Mouse (Mus musculus) CD4-positive helper T cell, adult 2 months (primary cell): ENCODE results near the gene Rcor2.

Experiments
- DNase-seq: peaks from one replicate; pipeline ENCODE4 v3.0.0-alpha.2; 2012; ENCODE audit warnings: low read depth, missing footprints, low spot score

Gene Rcor2

DNA sequence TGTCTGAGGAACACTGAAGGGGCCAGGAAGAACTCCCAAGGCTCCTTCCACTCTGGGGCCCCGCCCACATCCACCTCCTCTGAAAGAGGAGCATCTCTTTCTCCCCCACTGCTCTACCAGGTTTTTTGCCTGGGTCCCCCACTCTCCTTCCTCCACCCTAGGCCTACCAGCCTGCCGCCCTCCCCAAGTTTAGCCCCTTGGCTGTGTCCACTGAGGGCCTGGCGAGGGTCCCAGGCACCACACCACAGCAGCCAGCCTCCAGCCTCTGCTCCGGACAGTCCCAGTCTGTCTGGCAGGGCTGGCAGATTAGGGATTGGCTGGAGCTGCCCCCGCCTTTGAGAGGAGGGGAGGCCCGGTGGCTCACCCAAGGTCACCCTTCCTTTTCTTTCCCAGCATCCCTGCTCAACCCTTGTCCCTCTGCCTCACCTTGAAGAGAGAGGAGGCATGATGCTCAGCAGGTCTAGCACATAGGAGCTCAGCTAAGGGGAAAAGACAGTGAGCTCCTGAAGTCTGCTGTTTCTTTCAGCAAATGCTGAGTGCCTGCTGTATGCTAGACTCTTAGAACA is 2.3 kb upstream of the Rcor2 start:
- DNase-seq, result no peak

DNA sequence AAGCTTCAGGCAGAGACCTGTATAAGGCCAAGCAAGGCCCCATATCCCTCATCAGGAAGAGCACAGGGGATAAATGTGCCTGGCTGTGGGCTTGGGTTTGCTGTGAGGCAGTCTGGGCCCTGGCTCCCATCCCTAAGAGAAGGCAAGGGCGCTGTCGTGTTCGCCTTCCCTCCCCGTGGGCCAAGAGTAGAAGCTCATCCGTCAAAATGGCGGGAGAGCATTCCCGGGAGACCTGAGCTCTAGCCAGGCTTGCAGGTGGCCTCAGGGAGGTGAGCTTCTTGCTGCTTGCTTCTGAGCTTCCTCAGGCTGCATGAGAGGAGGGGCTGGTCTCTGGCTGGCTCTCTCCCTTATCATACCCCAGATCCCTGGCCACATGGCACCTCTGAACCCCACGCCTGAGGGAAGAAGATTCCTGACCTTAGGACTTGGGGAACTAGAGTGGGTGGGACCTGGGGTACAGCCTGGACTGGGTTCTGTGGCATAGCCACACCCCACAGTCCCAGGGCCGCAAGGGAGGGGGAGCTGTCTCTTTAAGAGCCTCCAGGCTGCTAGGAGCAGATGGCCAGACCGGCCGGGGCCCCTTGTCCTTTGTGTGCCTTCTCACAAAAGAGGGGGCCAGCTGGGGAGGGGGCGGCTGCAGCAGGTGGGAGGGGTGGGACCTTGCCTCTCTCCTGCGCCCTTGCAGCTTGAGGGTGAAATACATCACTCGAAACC is 1.5 kb upstream of the Rcor2 start:
- no peak for DNase-seq

DNA sequence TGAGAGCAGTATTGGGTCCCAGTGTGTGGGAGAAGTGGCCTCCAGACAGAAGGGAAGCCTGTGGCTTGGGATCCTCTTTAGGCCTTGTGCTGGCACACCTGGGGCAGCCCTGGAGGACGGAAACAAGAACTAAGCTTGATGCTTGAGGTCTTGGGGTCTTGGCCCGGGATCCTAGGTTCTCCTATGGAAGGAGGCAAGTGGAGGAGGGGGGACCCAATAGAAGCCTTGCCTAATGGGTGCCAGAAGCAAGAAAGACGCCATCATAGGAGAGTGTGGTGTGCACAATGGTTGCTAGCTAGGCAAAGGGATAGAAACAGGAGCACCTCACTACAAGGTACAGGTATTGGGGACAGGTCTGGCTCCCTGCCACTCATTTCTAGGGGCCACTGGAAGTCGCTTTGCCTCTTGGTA is 699 bp upstream of the Rcor2 start:
- DNase-seq, result no peak

DNA sequence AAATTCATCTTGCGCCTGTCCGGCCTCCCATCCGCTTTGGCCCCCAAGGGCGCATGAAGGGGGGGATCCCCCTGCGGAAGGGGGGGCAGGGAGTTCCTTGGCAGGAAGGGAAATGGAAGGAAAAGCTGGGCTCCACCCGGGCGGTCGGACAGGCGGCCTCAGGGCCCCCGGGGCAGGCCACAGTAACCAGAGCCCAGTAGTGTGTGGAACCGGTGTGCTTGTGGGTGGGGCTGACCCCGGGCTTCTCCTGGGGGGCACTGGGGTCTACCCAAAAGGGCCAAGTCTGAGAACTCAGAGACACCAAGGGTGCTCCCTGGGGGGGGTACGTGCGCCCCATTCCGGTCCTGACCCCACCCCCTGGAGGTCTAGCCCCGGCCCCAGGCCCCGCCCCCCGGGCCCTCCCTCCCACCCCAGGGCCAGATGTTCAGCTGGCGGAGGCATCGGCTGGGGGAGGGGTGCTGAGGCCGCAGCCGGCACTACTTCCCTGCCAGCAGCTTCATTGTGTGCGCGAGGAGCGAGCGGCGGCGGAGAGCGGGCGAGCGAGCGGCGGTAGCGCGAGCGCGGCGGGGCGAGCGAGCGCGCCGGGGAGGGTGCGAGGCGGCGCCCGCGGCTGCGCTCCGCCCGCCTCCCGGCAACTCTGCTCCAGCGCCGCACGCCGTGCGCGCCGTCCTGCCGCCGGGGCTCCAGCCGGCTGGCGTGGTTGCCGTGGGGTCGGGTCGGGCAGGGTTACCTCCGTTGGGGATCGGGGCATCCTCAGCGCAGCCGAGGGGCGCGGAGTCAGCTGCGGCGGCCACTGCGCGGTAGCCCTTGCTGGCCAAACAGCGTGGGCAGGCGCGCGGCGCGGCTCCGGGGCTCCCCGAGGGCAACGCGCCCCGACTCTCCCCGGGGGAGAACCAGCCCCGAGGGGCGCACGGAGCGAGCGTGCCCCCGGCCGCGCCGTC is 926 bp downstream of the Rcor2 start:
- DNase-seq, result peak; percentile 81

DNA sequence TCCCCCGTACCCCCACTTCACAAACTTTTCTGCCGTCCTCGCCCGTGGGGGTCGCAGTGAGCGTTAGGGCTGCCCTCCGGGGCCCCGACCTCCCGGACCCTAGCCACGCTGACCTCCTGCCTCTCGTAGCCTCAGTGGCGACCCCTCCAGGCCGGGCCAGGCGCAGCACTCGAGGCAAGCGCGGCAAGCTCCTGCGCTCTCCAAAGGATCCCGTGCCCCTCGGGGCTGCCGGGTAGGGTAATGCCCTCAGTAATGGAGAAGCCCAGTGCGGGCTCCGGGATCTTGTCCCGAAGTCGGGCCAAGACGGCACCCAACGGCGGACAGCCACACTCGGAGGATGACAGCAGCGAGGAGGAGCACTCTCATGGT is 1.6 kb downstream of the Rcor2 start:
- DNase-seq, result peak; percentile 69

DNA sequence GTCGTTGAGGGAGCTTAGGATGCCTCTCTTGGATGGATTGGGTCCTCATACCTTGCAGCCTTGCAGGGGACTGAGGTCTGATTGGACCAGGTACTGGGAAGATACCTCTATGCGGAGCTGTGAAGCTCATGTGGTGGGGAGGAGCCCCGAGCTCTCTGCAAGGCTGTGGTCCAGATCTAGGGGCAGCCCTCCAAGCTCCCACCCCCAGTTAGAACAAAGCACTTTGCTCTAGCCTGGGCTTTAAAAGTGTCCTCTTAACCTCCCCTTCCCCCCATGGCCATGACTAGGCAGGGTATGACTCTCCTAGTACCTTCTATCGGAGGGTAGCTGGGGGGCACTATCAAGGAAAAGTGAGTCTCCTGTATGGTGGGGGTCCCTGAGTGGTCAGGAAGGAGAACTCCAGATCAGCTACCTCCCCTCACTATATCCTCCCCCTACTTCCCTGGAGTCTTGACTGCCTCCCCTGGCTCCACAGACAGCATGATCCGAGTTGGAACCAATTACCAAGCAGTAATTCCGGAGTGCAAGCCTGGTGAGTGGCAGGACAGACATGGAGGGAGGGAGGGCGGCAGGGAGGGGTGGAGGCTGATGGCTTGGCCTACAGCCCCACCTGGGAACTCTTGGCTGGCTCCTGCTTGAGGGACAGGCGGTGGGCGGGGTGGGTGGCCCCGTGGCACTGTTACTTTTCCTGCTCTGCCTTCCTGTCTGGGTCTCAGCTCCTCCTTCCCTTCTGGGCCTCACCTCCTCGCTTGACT is 2.3 kb downstream of the Rcor2 start:
- no peak for DNase-seq

DNA sequence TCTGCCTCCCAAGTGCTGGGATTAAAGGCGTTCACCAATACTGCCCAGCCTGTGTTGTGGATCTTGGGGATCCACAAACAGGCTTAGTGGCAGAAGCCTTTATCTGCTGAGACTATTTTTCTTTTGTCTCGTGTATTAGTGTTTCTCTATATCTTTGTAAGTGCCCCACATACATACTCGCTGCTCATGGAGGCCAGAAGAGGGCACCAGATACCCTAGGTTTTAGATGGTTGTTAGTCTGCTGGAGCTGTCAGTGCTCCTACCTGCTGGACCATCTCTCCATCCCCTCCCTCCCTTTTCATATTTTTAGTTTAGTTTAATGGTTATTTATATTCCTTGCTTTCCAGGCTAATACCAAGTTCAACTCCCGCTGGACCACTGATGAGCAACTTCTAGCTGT is 6.4 kb downstream of the Rcor2 start:
- DNase-seq, result no peak

DNA sequence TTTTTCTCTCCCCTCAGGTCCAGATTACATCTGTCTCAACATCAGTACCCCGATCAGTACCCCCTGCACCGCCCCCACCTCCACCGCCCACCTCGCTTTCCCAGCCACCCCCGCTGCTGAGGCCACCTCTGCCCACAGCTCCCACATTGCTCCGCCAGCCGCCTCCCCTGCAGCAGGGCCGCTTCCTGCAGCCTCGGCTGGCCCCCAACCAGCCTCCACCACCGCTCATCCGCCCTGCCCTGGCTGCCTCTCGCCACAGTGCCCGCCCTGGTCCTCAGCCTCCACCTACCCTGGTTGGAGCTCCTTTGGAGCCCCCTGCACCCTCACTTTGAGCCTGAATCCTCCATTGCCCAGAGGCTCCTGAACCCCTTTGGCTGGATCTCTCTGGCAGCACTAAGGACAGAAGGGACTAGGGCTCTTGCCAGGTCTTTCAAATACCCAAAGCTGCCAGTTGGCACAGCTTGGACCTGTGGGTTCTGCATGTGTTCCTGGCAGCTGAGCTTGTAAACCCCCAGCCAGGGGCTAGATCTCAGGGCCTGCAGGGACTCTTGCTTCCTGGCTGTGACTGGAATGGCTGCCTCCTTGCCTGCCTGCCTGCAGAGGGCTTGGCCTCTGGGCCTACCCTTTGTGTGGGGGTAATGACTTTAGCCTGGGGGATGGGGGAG is 7.3 kb downstream of the Rcor2 start:
- DNase-seq, result no peak

DNA sequence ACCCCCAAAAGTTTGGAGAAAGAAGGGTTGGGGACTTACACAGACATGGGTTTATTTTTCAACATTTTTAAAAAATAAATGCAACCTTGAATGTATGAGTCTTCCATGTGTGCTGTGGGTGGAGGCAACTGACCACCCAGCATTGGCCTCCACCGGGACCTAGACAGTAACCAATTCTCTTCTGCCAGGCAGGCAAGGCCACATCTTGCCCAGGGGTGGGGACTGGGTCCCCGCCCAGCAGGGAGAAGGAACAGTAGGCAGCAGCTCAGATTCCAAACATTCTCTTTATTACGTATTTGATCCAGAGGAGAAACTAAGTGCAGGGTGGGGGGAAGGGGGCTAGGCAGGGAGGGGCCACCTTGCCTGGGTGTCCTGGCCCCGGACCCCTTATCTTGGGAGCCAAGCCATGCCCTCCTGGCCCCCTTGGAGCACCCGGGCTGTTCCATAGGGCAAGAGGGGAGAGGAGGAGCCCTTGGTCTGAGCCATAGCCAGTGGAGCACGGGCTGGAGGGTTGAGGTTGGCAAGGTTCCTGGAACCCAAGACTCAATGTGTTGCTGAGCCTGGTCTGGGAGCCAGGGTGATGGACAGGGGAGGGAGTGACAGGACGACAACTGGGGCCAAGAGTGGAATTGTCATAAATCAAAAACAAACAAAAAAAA is 8.1 kb downstream of the Rcor2 start:
- no peak for DNase-seq

DNA sequence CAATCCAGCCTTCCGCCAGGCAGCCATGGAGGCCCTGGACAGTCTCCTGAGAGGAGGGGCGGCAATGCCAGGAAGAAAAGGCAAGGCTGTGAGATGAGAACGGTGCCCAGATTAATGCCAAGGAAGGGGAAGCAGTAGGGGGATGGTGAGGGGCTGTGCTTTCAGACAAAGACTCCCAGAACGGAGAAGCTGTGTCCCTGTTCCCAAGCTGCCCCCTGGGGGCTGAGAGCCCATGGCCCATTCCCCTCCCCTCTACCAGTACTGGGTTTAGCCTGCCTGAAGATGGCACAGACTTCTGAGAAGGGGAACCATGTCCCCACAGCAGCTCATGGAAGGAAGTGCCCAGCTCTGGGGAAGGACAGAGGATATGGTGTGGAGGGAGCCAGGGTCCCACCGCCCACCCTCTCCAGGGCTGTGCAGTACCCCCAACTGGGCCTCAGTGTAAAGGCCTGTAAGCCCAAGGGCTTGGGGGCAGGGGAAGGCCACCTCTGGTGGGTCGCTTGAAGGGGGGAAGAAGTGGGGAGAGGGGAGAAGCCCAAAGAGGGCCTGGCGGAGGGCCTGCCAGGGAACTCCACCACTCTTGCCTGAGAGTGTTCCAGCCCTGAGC is 9.0 kb downstream of the Rcor2 start:
- no peak for DNase-seq

DNA sequence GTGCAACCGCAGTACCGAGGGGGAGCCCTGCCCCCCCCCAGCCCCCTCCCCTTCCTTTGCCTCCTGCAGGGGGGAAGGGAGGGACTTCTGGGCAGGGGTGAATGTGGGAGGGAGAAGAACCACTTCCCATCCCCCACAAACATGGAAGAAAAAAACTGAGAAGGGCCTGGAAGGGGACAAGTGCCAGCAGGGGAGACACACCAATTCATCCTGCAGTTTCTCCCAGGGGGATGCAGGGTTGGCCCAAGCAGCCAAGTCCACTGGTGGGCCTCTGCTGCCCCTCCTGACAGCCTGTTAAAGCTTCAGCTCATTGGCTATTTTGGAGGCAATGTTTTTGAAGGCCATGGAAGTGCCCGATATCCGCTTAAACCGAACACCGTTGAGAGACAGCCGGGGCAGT is 9.7 kb downstream of the Rcor2 start:
- DNase-seq, result no peak

DNA sequence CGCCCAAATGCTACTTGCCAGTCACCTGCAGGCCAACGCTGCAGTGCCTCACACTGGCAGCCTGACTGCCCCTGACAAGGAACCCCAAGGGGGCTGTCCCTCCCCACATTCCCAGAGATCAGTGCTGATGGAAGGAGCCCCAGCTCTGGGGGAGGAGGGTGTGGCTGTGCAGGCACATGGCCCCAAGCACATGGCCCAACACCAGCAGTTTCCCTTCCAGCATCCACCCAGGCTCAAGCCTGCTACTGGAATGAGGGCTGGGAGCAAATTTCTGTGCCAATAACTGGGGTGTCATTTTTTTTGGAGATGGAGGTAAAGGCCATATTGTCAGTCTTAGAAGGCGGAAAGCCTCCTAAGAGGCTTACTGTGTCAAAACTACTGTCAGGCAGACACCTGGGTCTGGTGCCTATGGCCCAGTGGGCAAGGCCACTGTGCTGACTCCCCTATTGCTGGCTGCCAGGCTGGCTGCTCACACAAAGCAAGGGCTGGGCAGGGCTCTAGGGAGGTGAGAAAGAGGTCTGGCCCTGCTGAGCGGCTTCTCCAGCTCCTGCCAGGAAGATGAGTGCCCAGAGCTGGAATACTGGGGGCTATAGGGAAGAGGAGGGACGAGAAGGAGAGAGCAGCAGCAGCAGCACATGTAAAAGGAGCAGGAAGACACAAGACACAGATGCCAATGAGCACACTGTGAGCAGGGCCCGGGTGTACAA is 11.2 kb downstream of the Rcor2 start:
- DNase-seq, result no peak

DNA sequence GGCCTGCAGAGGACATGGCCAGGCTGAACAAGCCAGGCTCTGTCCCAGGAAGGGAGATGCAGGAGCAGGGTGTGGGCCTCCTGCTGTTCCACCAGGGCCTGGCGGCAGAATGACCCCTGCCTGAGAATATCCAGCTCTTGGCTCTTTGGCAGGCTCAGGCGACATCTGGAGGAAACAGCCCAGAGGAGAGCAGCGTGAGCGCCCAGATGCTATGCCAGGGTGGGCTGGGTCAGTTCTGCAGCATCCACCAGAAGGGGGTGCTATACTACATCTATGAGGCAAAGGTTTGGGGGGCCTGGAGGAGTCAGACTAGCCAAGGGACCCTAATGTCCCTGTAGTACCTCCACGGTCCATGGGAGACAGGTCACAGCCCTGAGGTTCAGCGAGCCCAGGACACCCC is 12.0 kb downstream of the Rcor2 start:
- peak; percentile 45 for DNase-seq

DNA sequence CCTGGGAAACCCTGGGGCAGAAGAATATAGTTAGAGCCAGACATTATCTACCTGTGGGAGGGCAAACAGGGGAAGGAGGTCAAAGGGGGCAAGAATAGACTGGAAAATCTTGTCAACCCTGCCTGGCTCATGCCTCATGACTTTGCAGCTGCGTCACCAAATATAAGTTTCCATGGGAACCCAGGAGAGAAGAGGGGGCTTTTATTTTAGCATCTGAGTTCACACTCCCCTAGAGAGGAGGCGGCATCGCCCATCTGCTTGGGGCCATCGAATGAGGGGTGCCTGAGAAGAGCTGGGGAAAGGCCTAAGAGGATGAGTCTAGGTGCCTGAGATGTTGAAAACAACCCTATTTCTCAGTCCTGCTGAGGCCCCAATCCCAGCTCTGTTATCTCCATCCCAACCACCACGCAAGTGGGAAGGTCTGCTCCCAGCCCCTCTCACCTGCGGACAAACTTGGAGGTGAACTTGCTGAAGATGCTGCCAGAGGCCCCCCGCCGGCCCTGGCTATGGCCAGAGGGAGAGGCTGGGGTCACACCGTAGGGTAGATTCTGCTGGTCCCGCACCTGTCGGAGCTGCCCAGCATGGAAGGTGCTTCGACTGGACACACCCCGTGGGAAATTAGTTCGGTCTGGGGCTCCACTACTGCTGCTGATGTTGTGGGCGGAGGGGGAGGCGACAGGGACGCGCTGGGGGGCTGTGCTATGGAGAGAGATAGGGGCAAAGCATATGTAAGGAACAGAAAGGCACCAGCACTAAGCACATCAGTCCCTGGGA is 13.6 kb downstream of the Rcor2 start:
- DNase-seq, result no peak

DNA sequence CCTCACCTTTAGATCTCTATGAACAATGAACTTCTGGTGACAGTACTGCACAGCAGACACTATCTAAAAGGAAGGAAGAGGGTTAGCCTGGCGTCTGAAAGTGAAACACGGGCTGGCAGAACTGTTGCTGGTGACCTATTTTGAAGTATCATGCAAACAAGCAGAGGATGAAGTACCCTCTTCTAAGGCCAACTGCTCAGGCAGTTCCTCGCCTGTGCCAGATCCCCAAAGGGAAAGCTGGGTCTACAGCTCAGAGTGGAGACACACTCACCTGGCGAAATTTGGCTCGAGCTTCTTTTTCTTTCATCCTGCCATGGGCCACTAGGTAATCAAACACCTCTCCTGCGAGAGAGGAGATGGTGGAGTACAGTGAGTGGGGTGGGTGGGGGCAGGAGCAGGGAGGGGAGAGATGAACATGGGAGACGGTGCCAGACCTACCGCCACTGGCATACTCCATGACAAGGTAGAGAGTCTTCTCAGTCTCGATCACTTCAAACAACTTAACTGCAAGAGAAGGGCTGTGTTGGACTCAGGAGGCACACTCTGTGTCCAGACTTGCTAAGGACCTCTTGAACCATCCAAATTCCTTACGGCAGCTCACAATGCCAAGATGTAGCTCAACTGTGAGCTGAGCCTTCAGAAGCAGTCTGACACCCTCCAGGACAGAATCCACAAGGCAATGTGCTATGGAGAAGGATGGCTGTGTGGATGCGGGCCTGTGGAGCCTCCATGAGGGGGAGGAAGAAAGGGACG is 19.6 kb downstream of the Rcor2 start:
- DNase-seq, result no peak

DNA sequence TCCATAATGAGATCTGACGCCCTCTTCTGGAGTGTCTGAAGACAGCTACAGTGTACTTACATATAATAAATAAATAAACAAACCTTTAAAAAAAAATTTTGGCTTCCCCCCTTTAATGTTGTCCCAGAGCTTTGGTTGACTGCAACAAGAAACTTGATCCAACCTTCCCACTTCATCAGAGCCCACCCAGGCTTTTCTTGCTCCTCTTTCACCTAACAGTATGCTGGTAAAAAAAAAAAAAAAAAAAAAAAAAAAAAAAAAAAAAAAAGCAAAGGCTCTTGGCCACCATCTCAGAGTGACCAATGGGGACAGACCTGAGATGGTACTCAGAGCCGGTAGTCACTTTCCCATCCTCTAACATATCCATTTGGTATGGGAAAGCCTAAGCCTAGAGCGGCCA is 21.2 kb downstream of the Rcor2 start:
- DNase-seq, result no peak

DNA sequence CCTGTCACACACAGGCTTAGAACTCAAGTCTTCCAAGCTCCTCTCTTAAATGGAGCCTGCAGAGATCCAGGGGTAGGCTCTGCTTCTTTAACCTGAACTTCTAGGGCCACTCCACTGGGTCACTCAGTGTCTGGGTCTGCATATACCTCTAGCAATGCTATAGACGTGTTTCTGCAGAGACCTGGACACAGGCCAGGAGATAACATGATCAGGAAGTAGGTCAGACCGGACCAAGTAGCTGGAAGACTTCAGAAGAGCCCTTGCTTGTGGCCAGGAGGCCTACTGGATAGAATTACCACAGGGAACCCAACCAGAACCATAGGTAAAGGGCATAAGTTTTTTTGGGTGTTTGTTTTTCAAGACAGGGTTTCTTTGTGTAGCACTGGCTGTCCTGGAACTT is 22.6 kb downstream of the Rcor2 start:
- DNase-seq, result no peak

DNA sequence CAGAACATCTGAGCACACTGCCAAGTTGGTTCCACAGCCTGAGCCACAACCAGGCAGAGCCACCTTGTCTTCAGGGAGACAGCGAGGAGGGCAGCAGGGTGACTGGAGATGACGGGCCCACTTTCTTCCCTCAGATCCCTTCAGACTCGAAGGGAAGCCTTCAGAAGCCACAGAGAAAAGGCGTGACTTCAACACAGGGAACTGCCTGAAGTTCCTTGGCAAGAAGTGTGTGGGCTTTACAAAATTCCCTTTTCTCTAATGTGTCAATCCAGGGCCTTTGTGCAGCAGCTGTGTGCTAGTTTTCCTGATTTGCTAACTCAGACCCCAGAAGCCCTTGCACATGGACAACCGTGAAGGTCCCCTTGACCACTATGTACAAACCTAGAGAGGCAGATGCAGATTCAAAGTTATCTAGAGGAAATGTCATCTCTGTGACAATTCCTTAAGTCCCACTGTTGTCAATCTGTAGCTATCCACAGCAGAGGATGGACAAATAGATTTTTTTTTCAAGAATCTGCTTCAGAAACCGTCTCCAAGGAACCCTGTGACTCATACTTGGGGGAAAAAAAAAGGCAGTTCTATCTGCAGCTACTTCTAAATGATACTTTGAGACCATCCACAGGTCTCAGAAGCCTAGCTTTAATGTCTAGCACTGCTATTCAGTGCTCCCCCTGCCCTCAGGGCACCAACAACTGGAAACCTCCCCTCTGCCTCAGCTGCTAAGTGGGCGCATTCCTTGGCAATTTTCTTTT is 25.0 kb downstream of the Rcor2 start:
- DNase-seq, result no peak
